Mouse (Mus musculus) liver, adult (tissue): ENCODE results near the gene Gbp2.
A peak's percentile ranks its signal among the peaks of the same experiment; 100 is the strongest.

Source experiments
- GATA4 ChIP-seq: IDR thresholded peaks from 2 replicates; pipeline ENCODE4 v1.6.1; 2014; ENCODE audit warnings: mild to moderate bottlenecking, low read length; ENCODE audit not compliant: insufficient replicate concordance

Gbp2 gene

GRCm38 (mm10) chr3:142620111-142620955, at the start of gene Gbp2:
Gene Gbp2, plus strand, starts transcription at chr3:142620602.
- TF ChIP-seq GATA4 = no peak

- no peak for TF ChIP-seq GATA4
These were observed 49.7 kb upstream of the Gbp2 start for GRCm38 (mm10) chr3:142570738-142571137.

GRCm38 (mm10) chr3:142577108-142577507, 43.3 kb upstream of the Gbp2 start:
- no peak for TF ChIP-seq GATA4

- TF ChIP-seq GATA4 = no peak
These were observed 42.1 kb upstream of the Gbp2 start for GRCm38 (mm10) chr3:142578342-142578741.

- no peak for TF ChIP-seq GATA4
These were observed 37.3 kb upstream of the Gbp2 start for GRCm38 (mm10) chr3:142583067-142583466.

GRCm38 (mm10) chr3:142587386-142587785, 33.0 kb upstream of the Gbp2 start:
- peak; percentile 63; the same call in 1 of the 2 replicates for TF ChIP-seq GATA4

GRCm38 (mm10) chr3:142588888-142589287, 31.5 kb upstream of the Gbp2 start:
- TF ChIP-seq GATA4 = no peak

- no peak for TF ChIP-seq GATA4
These were observed 29.9 kb upstream of the Gbp2 start for GRCm38 (mm10) chr3:142590431-142591067.

- no peak for TF ChIP-seq GATA4
These were observed 25.9 kb upstream of the Gbp2 start, which contains the start of gene Gbp2b for GRCm38 (mm10) chr3:142594547-142594946. Gene Gbp2b, plus strand, starts transcription at chr3:142594847.

GRCm38 (mm10) chr3:142597923-142598322, 22.5 kb upstream of the Gbp2 start:
- TF ChIP-seq GATA4 = no peak

- TF ChIP-seq GATA4 = no peak
These were observed 18.7 kb upstream of the Gbp2 start for GRCm38 (mm10) chr3:142601675-142602074.

- no peak for TF ChIP-seq GATA4
These were observed 1.7 kb upstream of the Gbp2 start for GRCm38 (mm10) chr3:142618658-142619057.

GRCm38 (mm10) chr3:142619606-142620005, 796 bp upstream of the Gbp2 start:
- TF ChIP-seq GATA4 = no peak

GRCm38 (mm10) chr3:142620956-142621562, 657 bp downstream of the Gbp2 start:
- TF ChIP-seq GATA4 = no peak

GRCm38 (mm10) chr3:142630385-142630784, 10.0 kb downstream of the Gbp2 start:
- TF ChIP-seq GATA4 = no peak

GRCm38 (mm10) chr3:142640201-142640600, 19.8 kb downstream of the Gbp2 start:
- TF ChIP-seq GATA4 = no peak
